Mouse (Mus musculus): Measurements from ENCODE around the gene Tgtp2. TPM values are rescaled to one million over a fixed set of nuclear protein-coding genes. Genes with fewer than 3 reads are reported as not detected.

The Tgtp2 gene
- polyA plus RNA-seq, 1 experiment from 2014 or later: 0.18 TPM

DNA sequence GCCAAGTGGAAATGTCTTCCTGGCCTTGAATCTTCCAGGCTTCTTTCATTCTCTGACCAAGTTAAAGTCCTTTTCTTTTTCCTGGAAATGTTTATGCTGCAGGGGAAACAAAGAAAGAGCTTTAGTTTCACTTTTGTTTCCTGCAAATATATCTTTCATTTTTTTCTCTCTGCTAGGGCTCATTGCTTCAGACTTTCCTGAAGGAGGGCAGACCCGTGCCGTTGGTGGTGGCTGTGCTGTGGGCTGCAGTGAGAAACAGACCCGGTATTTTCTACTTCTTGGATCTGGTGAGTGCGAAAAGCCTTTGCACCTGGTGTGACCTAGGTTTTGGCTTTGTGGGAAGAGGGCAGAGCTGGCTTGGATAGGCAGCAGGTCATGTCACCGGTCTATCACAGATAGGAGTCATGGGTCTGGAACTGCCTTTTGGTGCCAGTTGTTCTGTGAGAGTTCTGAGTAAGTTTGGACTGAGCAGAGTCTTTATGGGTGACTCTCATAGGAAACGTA lies 22.9 kb upstream of the Tgtp2 start:
- in situ Hi-C loops (cut with MboI; ENCODE audit: low pct_unique_long_range_greater_than_20kb): loop anchor here (10.0 kb wide), 1 partner anchor 92 kb away; the partner anchor contains the start of genes Gm12185 and Tgtp1
- CTCF ChIA-PET: interaction anchor here (1.8 kb wide), 1 partner anchor 212 kb away, joined by 4 read pairs; no protein-coding TSS in a partner anchor
- no peaks in the 10 kb centered on the region for H3K27me3 ChIP-seq
- TF ChIP-seq CTCF (IDR thresholded peaks at IDR 0.05): no peak
- POLR2A ChIA-PET: no interaction called here
- no peak for DNase-seq (ENCODE audit: low read depth, low spot score)
- ATAC-seq: no peak

DNA sequence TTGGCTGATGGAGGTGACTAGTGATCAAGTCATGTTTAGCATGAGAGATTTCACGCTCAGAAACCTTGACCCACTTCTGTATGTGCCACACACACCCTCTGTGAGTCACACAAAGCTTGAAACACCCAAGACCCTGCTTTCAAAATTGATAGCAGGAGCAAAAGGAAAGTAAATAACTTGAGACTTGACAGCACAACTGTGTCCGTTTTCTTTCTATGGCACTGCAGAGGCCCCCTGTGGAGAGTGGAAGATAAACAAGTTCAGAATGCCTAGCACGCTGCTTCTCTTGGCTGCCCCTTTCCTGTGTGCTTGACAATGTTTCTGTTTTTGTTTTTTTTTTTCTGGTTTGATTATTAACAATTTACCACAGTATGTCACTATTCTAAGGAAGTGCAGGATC lies 20.9 kb upstream of the Tgtp2 start:
- ATAC-seq: peak; percentile 70
- POLR2A ChIA-PET: interaction anchor here (0.9 to 1.2 kb wide), 2 partner anchors 16 to 213 kb away, joined by 3 read pairs; partner anchors contain the start of gene Irgm1
- in situ Hi-C loops (cut with MboI; ENCODE audit: low pct_unique_long_range_greater_than_20kb): loop anchor here (5.0 to 10.0 kb wide), 2 partner anchors 90 to 163 kb away; partner anchors contain the start of genes Gm12185 and Tgtp1

DNA sequence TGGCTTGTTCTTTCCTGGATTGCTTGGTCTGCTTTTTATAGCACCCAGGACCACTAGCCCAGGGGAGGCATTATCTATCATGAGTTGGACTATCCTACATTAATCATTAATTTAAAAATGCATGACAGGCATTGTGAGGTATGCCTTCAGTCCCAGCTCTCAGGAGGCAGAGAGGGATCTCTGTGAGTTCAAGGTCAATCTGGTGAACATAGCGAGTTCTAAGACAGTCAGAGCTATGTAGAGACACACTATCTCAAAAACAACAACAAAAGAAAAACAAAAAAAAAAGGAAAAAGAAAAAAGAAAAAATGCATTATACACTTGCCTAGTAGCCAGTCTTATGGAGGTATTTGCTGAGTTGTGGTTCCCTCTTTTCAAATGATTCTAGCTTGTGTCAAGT lies 20.4 kb upstream of the Tgtp2 start:
- POLR2A ChIA-PET: interaction anchor here (0.7 to 1.2 kb wide), 2 partner anchors 212 to 229 kb away, joined by 3 read pairs; partner anchors contain the start of gene Irgm1
- in situ Hi-C loops (cut with MboI; ENCODE audit: low pct_unique_long_range_greater_than_20kb): loop anchor here (5.0 to 10.0 kb wide), 2 partner anchors 90 to 162 kb away; partner anchors contain the start of genes Gm12185 and Tgtp1
- no peaks in the 10 kb centered on the region for H3K27me3 ChIP-seq
- no peak for DNase-seq (ENCODE audit: low read depth, low spot score)
- ATAC-seq: peak; percentile 32
- CTCF ChIA-PET: interaction anchor here (1.1 to 1.7 kb wide), 5 partner anchors 9 to 212 kb away, joined by 3 to 5 read pairs (median 4); partner anchors contain the start of gene Gm12185
- TF ChIP-seq CTCF (IDR thresholded peaks at IDR 0.05): no peak

More for the DNA sequence above, 20.9 kb upstream of the Tgtp2 start:
- CTCF ChIA-PET: interaction anchor here (0.7 to 1.7 kb wide), 6 partner anchors 9 to 212 kb away, joined by 3 to 5 read pairs (median 4); partner anchors contain the start of gene Gm12185
- DNase-seq (ENCODE audit: low read depth, low spot score): no peak
- H3K27me3 ChIP-seq: no peaks in the 10 kb centered on the region
- TF ChIP-seq CTCF (IDR thresholded peaks at IDR 0.05): peak; percentile 55

DNA sequence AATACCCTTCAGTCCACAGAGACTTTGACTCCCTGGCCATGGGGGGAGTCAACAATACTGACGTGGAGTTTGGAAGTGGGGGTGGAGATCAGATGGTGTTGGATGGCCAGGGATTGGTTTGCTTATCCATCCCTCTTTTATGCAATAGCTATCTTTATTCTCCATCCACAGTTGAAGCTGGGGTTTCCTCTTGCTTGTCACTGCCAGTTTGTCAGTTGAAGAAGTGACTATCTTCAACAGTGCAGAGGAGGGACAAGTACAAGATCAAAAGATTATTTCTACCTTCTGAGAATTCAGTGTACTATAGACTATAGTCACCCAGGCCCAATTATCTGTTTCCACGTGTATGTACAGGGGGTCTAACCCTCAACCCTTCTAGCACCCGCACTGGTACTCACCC lies 19.8 kb upstream of the Tgtp2 start:
- in situ Hi-C loops (cut with MboI; ENCODE audit: low pct_unique_long_range_greater_than_20kb): loop anchor here (5.0 to 10.0 kb wide), 2 partner anchors 89 to 162 kb away; partner anchors contain the start of genes Gm12185 and Tgtp1
- DNase-seq (ENCODE audit: low read depth, low spot score) (no peak), ATAC-seq (no peak)
- no peak for TF ChIP-seq CTCF (IDR thresholded peaks at IDR 0.05)
- POLR2A ChIA-PET: interaction anchor here (0.6 to 1.2 kb wide), 3 partner anchors 16 to 228 kb away, joined by 3 to 7 read pairs (median 3); partner anchors contain the start of gene Irgm1
- H3K27me3 ChIP-seq: no peaks in the 10 kb centered on the region
- CTCF ChIA-PET: interaction anchor here (1.0 to 1.4 kb wide), 3 partner anchors 8 to 209 kb away, joined by 3 to 5 read pairs (median 4); partner anchors contain the start of gene Gm12185

DNA sequence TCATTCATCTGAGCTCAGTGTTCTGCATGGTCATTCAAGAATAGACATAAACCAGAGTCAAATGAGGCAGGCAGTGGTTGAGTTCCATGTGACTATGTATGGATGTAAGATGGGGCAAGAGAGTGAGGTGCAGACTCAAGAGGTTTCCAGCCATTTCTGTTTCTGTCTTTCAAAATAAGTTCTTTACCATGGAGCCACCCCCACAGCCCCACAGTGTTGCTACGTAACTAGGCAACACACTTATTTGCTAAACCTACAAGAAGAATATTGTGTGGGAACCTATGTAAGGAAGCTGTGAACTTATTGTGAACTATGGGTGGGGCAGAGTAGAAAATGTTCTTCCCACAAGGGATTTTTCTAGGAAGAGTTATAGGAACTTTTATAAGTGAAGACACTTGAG lies 19.1 kb upstream of the Tgtp2 start:
- no peaks in the 10 kb centered on the region for H3K27me3 ChIP-seq
- DNase-seq (ENCODE audit: low read depth, low spot score) (no peak), ATAC-seq (no peak)
- ChIA-PET CTCF (interaction anchor here (1.0 to 1.2 kb wide), 2 partner anchors 9 to 209 kb away, joined by 4 to 5 read pairs; no protein-coding TSS in a partner anchor), POLR2A (interaction anchor here (0.6 kb wide), 1 partner anchor 16 kb away, joined by 7 read pairs; no protein-coding TSS in a partner anchor)
- TF ChIP-seq CTCF (IDR thresholded peaks at IDR 0.05): no peak
- in situ Hi-C loops (cut with MboI; ENCODE audit: low pct_unique_long_range_greater_than_20kb): loop anchor here (5.0 to 10.0 kb wide), 2 partner anchors 88 to 161 kb away; partner anchors contain the start of genes Gm12185 and Tgtp1

DNA sequence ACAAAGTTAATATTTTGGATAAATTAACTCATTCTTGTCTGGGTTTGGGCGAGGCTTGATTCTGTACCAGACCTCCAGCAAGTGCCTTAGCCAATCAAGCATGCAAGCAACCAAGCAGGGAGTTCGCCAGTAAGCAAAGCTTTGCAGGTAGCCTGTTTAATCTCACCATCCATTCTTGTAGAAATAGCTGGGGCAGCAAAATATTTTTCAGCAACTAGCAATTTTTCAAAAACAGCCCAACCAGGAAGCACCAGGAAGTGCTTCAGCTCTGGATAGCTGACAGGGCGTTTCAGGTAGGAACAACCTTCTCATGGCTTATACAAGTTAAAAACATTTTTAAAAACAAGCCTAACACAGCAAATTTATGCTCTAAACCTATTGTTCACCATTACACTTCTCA lies 17.9 kb upstream of the Tgtp2 start:
- POLR2A ChIA-PET: no interaction called here
- no peak for ATAC-seq
- in situ Hi-C loops (cut with MboI; ENCODE audit: low pct_unique_long_range_greater_than_20kb): loop anchor here (5.0 to 10.0 kb wide), 2 partner anchors 87 to 160 kb away; partner anchors contain the start of genes Gm12185 and Tgtp1
- no peak for DNase-seq (ENCODE audit: low read depth, low spot score)
- H3K27me3 ChIP-seq: no peaks in the 10 kb centered on the region
- CTCF ChIA-PET: interaction anchor here (0.6 to 0.7 kb wide), 2 partner anchors 10 to 206 kb away, joined by 3 to 4 read pairs; no protein-coding TSS in a partner anchor
- TF ChIP-seq CTCF (IDR thresholded peaks at IDR 0.05): no peak

DNA sequence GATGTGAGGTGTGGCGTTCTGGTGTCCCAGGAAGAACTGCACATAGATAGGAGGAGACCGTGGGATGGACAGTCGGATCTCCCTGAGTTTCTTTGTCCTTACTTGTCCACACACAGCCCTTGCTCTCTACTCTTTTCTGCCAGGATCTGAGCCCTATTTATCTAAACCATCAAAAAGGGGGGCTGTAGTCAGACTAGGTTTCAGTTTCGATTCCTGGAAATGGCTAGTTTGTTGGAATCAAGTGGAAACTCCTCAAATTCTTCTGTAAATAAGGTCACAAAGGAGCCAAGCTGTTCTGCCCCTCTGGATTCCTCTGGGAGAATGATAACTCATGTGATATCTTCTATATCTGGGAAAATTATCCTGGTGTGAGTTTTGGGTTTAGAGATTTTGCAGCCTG lies 17.4 kb upstream of the Tgtp2 start:
- ChIA-PET CTCF (no interaction called here), POLR2A (no interaction called here)
- no peak for TF ChIP-seq CTCF (IDR thresholded peaks at IDR 0.05)
- H3K27me3 ChIP-seq: no peaks in the 10 kb centered on the region
- in situ Hi-C loops (cut with MboI; ENCODE audit: low pct_unique_long_range_greater_than_20kb): loop anchor here (5.0 to 10.0 kb wide), 2 partner anchors 87 to 159 kb away; partner anchors contain the start of genes Gm12185 and Tgtp1
- DNase-seq (ENCODE audit: low read depth, low spot score): no peak
- no peak for ATAC-seq

DNA sequence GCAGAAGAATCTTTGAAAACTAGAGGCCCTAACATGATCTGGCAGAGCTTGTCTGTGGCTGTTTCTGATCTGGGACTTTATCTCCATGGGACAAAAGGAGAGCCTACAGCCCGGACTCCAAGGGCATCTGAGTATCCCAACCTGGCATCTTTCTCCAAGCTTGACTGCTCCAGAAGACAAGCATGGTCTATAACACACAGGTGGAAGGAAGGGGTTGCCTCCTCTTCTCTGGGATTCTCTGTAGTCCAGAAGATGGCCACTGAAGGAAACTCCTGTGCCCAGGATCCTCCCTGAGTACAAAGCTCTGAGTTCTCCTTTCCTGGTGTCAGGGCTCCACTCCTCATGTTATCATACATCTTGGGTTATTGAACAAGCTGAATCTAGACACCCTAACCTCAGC lies 16.6 kb upstream of the Tgtp2 start:
- no peak for ATAC-seq
- H3K27me3 ChIP-seq: no peaks in the 10 kb centered on the region
- in situ Hi-C loops (cut with MboI; ENCODE audit: low pct_unique_long_range_greater_than_20kb): loop anchor here (5.0 to 10.0 kb wide), 2 partner anchors 86 to 158 kb away; partner anchors contain the start of genes Gm12185 and Tgtp1
- POLR2A ChIA-PET: no interaction called here
- CTCF ChIA-PET: no interaction called here
- TF ChIP-seq CTCF (IDR thresholded peaks at IDR 0.05): no peak
- no peak for DNase-seq (ENCODE audit: low read depth, low spot score)

DNA sequence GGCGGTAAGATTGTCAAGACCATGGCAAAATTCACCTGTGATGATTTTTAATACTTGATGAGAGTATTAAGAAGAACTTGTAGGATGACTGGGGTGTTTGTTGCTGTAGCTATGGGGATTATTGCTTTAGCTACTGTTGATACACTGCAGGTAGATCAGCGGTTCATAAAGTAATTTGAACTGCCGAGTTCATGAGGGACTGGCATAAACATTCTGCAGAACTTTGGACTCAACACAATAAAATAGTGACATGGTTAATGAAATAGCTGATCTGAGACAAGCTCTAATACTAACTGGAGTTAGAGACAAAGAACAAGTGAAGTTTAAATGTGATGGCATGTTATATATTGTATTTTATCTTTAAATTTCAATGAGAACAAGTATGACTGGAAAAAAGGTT lies 14.7 kb upstream of the Tgtp2 start:
- POLR2A ChIA-PET: interaction anchor here (1.6 kb wide), 1 partner anchor 204 kb away, joined by 4 read pairs; no protein-coding TSS in a partner anchor

DNA sequence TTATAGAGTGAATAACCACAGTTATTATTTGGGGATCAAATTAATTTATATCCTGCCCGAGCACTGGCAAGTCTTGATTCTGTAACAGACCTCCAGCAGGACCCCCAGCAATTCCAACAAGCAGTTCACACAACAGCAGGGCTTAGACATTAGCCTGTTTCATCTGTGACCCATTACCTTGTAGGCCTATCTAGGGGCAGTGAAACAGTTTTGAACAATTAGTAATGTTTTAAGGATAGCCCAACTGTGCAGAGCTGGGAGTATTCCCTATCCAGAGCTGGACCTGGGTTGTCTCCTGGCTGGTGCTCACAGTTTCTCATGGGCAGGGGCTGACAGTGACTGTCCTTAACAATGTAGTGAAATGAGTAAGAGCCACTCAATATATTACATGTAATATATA lies 13.0 kb upstream of the Tgtp2 start:
- in situ Hi-C loops (cut with MboI; ENCODE audit: low pct_unique_long_range_greater_than_20kb): no loop called here
- ChIA-PET POLR2A (no interaction called here), CTCF (interaction anchor here (1.3 to 1.7 kb wide), 2 partner anchors 13 to 202 kb away, joined by 3 read pairs; no protein-coding TSS in a partner anchor)
- no peak for TF ChIP-seq CTCF (IDR thresholded peaks at IDR 0.05)
- no peaks in the 10 kb centered on the region for H3K27me3 ChIP-seq
- ATAC-seq: no peak
- no peak for DNase-seq (ENCODE audit: low read depth, low spot score)

More for the DNA sequence above, 14.7 kb upstream of the Tgtp2 start:
- CTCF ChIA-PET: interaction anchor here (0.8 to 1.8 kb wide), 6 partner anchors 13 to 204 kb away, joined by 3 to 6 read pairs (median 4); no protein-coding TSS in a partner anchor
- ATAC-seq: no peak
- TF ChIP-seq CTCF (IDR thresholded peaks at IDR 0.05): no peak
- DNase-seq (ENCODE audit: low read depth, low spot score): no peak
- in situ Hi-C loops (cut with MboI; ENCODE audit: low pct_unique_long_range_greater_than_20kb): no loop called here
- no peaks in the 10 kb centered on the region for H3K27me3 ChIP-seq

Data from Patski (cell line).